Mouse (Mus musculus) liver, embryonic 15.5 days (tissue): ENCODE data around the gene Blm. TPM values are rescaled to one million over a fixed set of nuclear protein-coding genes. Genes with fewer than 3 reads are reported as not detected.

Experiments used
- ATAC-seq: fragments of 200-750 bp; cut with Nextera tagmentation; 2 replicates; pipeline ENCODE4 v1.8.0; 2017; ENCODE audit warnings: moderate number of reproducible peaks, mild to moderate bottlenecking, moderate library complexity; ENCODE audit not compliant: insufficient read depth
- H3K27ac ChIP-seq: fragments of 300-500 bp; sonication (generic); replicated peaks from 2 replicates; pipeline ENCODE4 v1.5.1; 2015; ENCODE audit warnings: mild to moderate bottlenecking, inconsistent platforms
- H3K27me3 ChIP-seq: fragments of 300-500 bp; sonication (generic); 2 replicates; pipeline ENCODE4 v1.6.1; 2015; ENCODE audit warnings: mild to moderate bottlenecking, inconsistent platforms
- H3K36me3 ChIP-seq: fragments of 300-500 bp; sonication (generic); replicated peaks from 2 replicates; pipeline ENCODE4 v1.6.1; 2015; ENCODE audit warnings: moderate library complexity, mild to moderate bottlenecking, inconsistent platforms
- H3K4me1 ChIP-seq: fragments of 300-500 bp; sonication (generic); replicated peaks from 2 replicates; pipeline ENCODE4 v1.6.1; 2015; ENCODE audit warnings: inconsistent platforms
- H3K4me2 ChIP-seq: fragments of 300-500 bp; sonication (generic); 2 replicates; pipeline ENCODE4 v1.6.1; 2015; ENCODE audit warnings: moderate library complexity, mild to moderate bottlenecking, inconsistent platforms
- H3K4me3 ChIP-seq: fragments of 300-500 bp; sonication (generic); replicated peaks from 2 replicates; pipeline ENCODE4 v1.5.1; 2015; ENCODE audit warnings: mild to moderate bottlenecking, inconsistent platforms
- H3K9ac ChIP-seq: fragments of 300-500 bp; sonication (generic); 2 replicates; pipeline ENCODE4 v1.6.1; 2015; ENCODE audit warnings: moderate library complexity, mild to moderate bottlenecking, inconsistent platforms
- H3K9me3 ChIP-seq: fragments of 300-500 bp; sonication (generic); replicated peaks from 2 replicates; pipeline ENCODE4 v1.6.1; 2016; ENCODE audit warnings: inconsistent platforms
- WGBS: fragments of 180-500 bp; shearing (Covaris S2); methylation state at CpG from one replicate; pipeline ENCODE4 v1.1.7; 2015; ENCODE audit warnings: mixed read lengths; ENCODE audit not compliant: insufficient replicate concordance; 5-methylcytosine and 5-hydroxymethylcytosine counted together
- polyA plus RNA-seq: library from polyadenylated mRNA; unstranded; fragments of >200 nt; fragmentation: Nextera tagmentation; extraction: Ambion mirVana; gene quantifications from 2 replicates; pipeline ENCODE4 v1.2.1, GENCODE M21; 2015

Blm gene
- polyA plus RNA-seq, 1 experiment from 2014 or later: 27.4 TPM

- Histone ChIP-seq H3K27ac (no peak overlapping the region), H3K9ac (no peak overlapping the region), H3K4me3 (no peak overlapping the region), H3K4me2 (no peak overlapping the region), H3K27me3 (no peaks in the 10 kb centered on the region), H3K36me3 (no peaks in the 10 kb centered on the region), H3K4me1 (peaks cover 35% of the 10 kb centered on the region), H3K9me3 (no peaks in the 10 kb centered on the region)
- no peak for ATAC-seq
- WGBS: 70% methylated on average over 3 of the region's 3 CpGs
These were observed 116.9 kb downstream of the Blm start for GRCm38 (mm10) chr7:80418036-80418435.

GRCm38 (mm10) chr7:80417601-80418000 is 117.3 kb downstream of the Blm start:
- no peaks in the 10 kb centered on the region for H3K27me3 ChIP-seq
- no peak for ATAC-seq
- no peak overlapping the region for H3K27ac ChIP-seq
- H3K4me3 ChIP-seq: no peak overlapping the region
- no peak overlapping the region for H3K4me2 ChIP-seq
- H3K9ac ChIP-seq: no peak overlapping the region
- H3K4me1 ChIP-seq: peaks cover 32% of the 10 kb centered on the region; the same call in 1 of the 2 replicates
- no peaks in the 10 kb centered on the region for H3K9me3 ChIP-seq
- H3K36me3 ChIP-seq: no peaks in the 10 kb centered on the region

DNA sequence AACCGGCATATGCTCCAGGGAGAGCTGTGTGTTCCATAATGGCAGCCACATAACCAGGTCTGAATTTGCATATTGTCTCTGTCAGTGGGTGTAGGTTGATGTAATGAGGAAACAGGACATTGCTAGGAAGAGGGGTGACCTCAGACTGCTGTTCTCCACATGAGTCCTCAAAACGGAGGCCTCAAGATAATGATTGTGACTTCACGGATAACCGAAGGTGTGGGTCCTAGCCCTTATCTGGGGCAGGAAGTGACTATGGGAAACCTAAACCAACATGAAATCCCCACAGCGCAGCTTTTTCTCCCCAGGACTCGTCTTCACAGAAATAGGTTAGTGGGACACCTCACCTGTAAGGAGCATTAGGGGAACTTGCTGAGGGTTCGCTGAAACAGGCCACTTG is 118.0 kb downstream of the Blm start:
- H3K9ac ChIP-seq: no peak overlapping the region
- peaks cover 29% of the 10 kb centered on the region; the same call in 1 of the 2 replicates for H3K4me1 ChIP-seq
- ATAC-seq: no peak
- no peak overlapping the region for H3K4me3 ChIP-seq
- H3K27me3 ChIP-seq: no peaks in the 10 kb centered on the region
- WGBS: 31% methylated on average over 7 of the region's 7 CpGs
- no peaks in the 10 kb centered on the region for H3K36me3 ChIP-seq
- no peaks in the 10 kb centered on the region for H3K9me3 ChIP-seq
- no peak overlapping the region for H3K27ac ChIP-seq
- H3K4me2 ChIP-seq: no peak overlapping the region

- no peak overlapping the region for H3K9ac ChIP-seq
- ATAC-seq: no peak
- WGBS: 67% methylated on average over 7 of the region's 7 CpGs
These were observed 120.5 kb downstream of the Blm start for GRCm38 (mm10) chr7:80414303-80414855.

GRCm38 (mm10) chr7:80413512-80414302 is 121.2 kb downstream of the Blm start:
- Histone ChIP-seq H3K4me3 (no peak overlapping the region), H3K4me2 (no peak overlapping the region), H3K9me3 (no peaks in the 10 kb centered on the region), H3K27ac (no peak overlapping the region), H3K27me3 (no peaks in the 10 kb centered on the region), H3K36me3 (no peaks in the 10 kb centered on the region), H3K9ac (no peak overlapping the region), H3K4me1 (peaks cover 17% of the 10 kb centered on the region; the same call in 1 of the 2 replicates)
- WGBS: 66% methylated on average over 9 of the region's 9 CpGs
- no peak for ATAC-seq

More at GRCm38 (mm10) chr7:80414303-80414855, 120.5 kb downstream of the Blm start:
- Histone ChIP-seq H3K4me1 (peaks cover 20% of the 10 kb centered on the region; the same call in 1 of the 2 replicates), H3K4me2 (no peak overlapping the region), H3K36me3 (no peaks in the 10 kb centered on the region), H3K9me3 (no peaks in the 10 kb centered on the region), H3K4me3 (no peak overlapping the region), H3K27me3 (no peaks in the 10 kb centered on the region), H3K27ac (no peak overlapping the region)

DNA sequence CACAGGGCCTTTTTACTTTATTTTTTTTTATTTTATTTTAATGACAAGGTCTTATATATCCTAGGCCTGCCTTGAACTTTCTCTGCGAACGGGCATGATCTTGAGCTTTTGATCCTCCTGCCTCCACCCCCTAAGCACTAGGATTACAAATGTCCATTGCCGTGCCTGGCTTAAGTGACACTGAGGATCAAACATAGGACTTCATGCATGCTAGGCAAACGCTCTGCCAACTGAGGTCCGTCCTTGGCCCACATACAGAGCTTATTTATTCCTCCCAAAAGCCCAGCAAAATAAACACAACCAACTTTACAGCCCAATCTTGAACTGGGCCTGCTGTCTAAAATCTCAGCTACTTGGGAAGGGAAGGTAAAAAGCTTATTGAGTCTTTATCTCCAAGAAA is 122.1 kb downstream of the Blm start:
- no peak overlapping the region for H3K9ac ChIP-seq
- WGBS: 74% methylated on average over 5 of the region's 5 CpGs
- no peaks in the 10 kb centered on the region for H3K9me3 ChIP-seq
- no peaks in the 10 kb centered on the region for H3K36me3 ChIP-seq
- ATAC-seq: no peak
- H3K27me3 ChIP-seq: peaks cover 5% of the 10 kb centered on the region; the same call in 1 of the 2 replicates
- peaks cover 16% of the 10 kb centered on the region; the same call in 1 of the 2 replicates for H3K4me1 ChIP-seq
- H3K4me3 ChIP-seq: no peak overlapping the region
- no peak overlapping the region for H3K4me2 ChIP-seq
- no peak overlapping the region for H3K27ac ChIP-seq

GRCm38 (mm10) chr7:80412279-80412678 is 122.6 kb downstream of the Blm start:
- Histone ChIP-seq H3K27ac (no peak overlapping the region), H3K36me3 (no peaks in the 10 kb centered on the region), H3K4me2 (no peak overlapping the region), H3K27me3 (peaks cover 10% of the 10 kb centered on the region; the same call in 1 of the 2 replicates), H3K9ac (no peak overlapping the region), H3K4me1 (peaks cover 12% of the 10 kb centered on the region; the same call in 1 of the 2 replicates), H3K4me3 (no peak overlapping the region), H3K9me3 (no peaks in the 10 kb centered on the region)
- no peak for ATAC-seq
- 68% methylated on average over 10 of the region's 10 CpGs for WGBS

GRCm38 (mm10) chr7:80410380-80410779 is 124.5 kb downstream of the Blm start:
- 69% methylated on average over 9 of the region's 9 CpGs for WGBS
- Histone ChIP-seq H3K9me3 (no peaks in the 10 kb centered on the region), H3K9ac (no peak overlapping the region), H3K27ac (no peak overlapping the region), H3K4me2 (no peak overlapping the region), H3K36me3 (no peaks in the 10 kb centered on the region), H3K27me3 (peaks cover 29% of the 10 kb centered on the region), H3K4me1 (0 out of 2 replicates have a peak, but pooled peaks cover 6% of the 10 kb centered on the region), H3K4me3 (no peak overlapping the region)
- ATAC-seq: no peak

- no peaks in the 10 kb centered on the region for H3K36me3 ChIP-seq
- peaks cover 19% of the 10 kb centered on the region for H3K4me1 ChIP-seq
- H3K4me3 ChIP-seq: no peak overlapping the region
- WGBS: 59% methylated on average over 9 of the region's 9 CpGs
- H3K9me3 ChIP-seq: no peaks in the 10 kb centered on the region
- H3K27ac ChIP-seq: no peak overlapping the region
- no peak for ATAC-seq
- H3K9ac ChIP-seq: no peak overlapping the region
- H3K27me3 ChIP-seq: peaks cover 55% of the 10 kb centered on the region
- no peak overlapping the region for H3K4me2 ChIP-seq
These were observed 127.2 kb downstream of the Blm start for GRCm38 (mm10) chr7:80407712-80408111.

GRCm38 (mm10) chr7:80406186-80406585 is 128.7 kb downstream of the Blm start:
- Histone ChIP-seq H3K27me3 (peaks cover 71% of the 10 kb centered on the region), H3K9me3 (no peaks in the 10 kb centered on the region), H3K36me3 (no peaks in the 10 kb centered on the region), H3K4me3 (no peak overlapping the region), H3K27ac (no peak overlapping the region), H3K9ac (no peak overlapping the region), H3K4me2 (no peak overlapping the region), H3K4me1 (peaks cover 30% of the 10 kb centered on the region)
- no peak for ATAC-seq
- WGBS: 62% methylated on average over 3 of the region's 3 CpGs

DNA sequence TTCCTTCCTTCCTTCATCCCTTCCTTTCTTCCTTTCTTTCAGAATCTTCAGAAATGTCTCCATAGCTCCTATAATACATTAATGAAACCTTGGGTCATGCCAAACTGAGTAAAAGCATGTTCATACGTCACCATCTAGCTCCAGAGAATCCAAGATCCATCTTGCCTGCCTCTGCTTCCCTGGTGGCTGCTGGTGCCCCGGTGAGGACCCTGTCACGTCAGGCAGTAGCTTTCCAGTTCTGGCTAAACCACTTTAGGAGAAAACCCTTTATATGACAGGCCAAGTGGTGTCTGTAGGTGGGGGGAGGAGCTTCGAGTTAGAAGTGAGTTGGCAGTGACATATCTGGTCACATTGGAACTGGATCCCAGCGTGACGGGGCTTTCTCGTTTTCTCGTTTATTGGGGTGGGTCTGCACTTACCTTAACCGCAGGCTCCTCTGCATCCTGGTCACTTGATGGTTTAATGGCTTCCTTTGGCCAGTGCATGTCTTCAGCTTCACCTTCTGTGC is 129.7 kb downstream of the Blm start, which contains the start of gene Furin:
Gene Furin (minus strand): TSS at position 249 of the 508 bp plus-strand sequence.
- Histone ChIP-seq H3K36me3 (no peaks in the 10 kb centered on the region), H3K9ac (no peak within 1 kb of the TSS), H3K27me3 (peaks cover 80% of the 10 kb centered on the region), H3K27ac (no peak within 1 kb of the TSS), H3K4me3 (no peak within 1 kb of the TSS), H3K9me3 (no peaks in the 10 kb centered on the region), H3K4me1 (peaks cover 38% of the 10 kb centered on the region), H3K4me2 (peak within 1 kb of the TSS; percentile 1; the same call in 1 of the 2 replicates)
- no peak for ATAC-seq
- WGBS: 57% methylated on average over 9 of the region's 9 CpGs
